Mouse (Mus musculus) kidney, postnatal 25 days (tissue): ENCODE data around the gene Cep68.
"Not testable (repeated sequence)": the region's sequence is repeated elsewhere in the genome, so short reads cannot be mapped to it uniquely, and the experiment has no call there.

Source experiments
- DNase-seq, 2 experiments: peaks; one replicate each; pipeline ENCODE4 v3.0.0; 2021; ENCODE audit warnings: mixed read lengths in 2 of 2

The Cep68 gene

GRCm38 (mm10) chr11:20241311-20241710 lies 7.9 kb downstream of the Cep68 start:
- DNase-seq: no peak

GRCm38 (mm10) chr11:20240331-20240730 lies 8.9 kb downstream of the Cep68 start:
- DNase-seq: no peak

GRCm38 (mm10) chr11:20239279-20239861 lies 9.9 kb downstream of the Cep68 start:
- DNase-seq: peak in 1 of 2 experiments; percentile 44

DNA sequence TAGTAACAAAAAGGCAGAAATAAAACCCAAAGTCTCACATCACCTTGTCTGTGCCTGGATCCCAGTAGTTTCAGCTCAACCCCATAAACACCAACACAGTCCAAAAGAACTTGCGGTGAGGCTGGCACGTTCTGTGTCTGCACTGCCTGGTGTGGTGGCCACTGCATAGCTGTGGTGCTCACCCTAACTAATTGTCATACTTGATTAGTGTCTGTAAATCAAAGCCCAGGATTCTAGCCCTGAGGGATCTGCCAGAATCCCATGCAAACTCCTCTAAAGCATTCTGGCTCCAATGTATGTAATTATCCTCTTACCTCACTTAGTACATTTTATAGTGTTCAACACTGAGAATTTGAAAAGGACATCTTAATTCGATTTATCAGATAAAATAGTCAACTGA lies 11.3 kb downstream of the Cep68 start:
- no peak for DNase-seq

DNA sequence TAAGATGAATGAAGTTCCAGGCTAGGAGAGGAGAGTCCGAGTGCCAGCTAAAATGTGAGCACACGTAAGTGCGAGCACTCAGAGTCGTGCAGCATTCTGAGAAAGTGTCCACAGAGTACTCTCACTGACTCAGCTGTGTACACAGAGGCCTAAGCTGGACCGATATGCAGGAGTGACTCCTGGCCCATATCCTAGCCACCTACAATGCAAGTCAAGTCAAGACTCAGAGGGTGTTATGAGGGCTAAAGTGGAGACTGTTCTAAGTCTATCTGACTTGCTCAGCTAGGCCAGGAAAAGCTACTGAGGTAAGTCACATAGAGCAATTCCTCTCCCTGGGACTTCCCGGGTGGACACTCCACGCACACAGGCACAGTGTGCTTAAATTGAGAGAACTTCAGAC lies 12.2 kb downstream of the Cep68 start:
- DNase-seq: no peak

GRCm38 (mm10) chr11:20234233-20234632 lies 15.0 kb downstream of the Cep68 start:
- DNase-seq: peak in 1 of 2 experiments; percentile 33

GRCm38 (mm10) chr11:20232016-20232755 lies 17.0 kb downstream of the Cep68 start:
- DNase-seq: peak in 1 of 2 experiments; percentile 20

DNA sequence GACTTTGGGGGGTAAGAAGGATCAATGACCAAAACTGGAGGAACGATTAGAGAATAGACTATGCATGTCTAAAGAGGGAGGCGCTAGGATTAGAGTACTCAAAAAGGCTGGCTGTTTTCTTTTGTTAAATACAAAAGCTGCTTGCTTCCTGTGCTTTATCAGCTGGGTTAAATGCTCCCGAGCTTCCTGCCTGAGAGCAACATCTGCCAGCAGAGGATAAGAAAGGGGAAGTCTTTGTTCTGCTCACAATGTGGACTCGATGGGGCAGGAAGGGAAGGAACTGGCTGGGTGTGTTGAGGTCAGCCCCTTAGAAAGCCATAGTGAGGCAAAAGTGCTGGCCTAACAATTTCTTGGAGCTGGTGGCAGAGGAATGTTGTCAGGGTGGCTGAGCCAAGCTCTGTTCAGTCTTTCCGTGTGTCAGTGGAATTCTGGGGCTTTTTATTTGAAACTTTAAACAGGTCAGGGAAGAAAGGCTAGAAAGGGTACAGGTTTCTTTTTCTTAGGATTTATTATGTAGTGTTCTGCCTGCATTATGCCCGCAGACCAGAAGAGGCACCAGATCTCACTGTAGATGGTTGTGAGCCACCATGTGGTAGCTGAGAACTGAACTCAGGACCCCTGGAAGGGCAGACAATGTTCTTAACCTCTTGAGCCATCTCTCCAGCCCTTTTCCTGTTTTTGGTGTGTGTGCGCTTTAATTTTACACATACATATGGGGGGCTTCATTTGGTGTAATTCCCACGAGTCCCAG lies 17.9 kb downstream of the Cep68 start:
- DNase-seq: peak; percentile 54 to 85

GRCm38 (mm10) chr11:20230286-20230685 lies 18.9 kb downstream of the Cep68 start:
- DNase-seq: no peak

DNA sequence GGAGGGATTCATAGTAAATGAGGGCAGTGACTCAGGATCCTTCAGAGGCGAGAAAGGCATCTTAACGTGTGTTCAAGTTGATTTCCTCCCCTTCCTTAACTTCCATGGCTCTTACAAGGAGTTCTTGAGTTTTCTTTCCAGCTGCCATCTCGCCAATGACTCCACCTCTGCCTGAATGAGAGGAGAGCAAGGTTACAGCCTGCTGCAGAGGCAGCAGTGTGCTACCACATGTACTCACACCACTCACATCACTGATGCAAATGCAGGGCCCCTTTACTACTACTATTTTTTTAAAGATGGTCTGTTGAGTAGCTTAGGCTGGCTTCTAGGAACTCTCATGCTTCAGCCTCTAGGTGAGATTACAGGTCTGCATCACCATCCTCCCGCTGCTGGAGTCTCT lies 19.9 kb downstream of the Cep68 start:
- DNase-seq: no peak

DNA sequence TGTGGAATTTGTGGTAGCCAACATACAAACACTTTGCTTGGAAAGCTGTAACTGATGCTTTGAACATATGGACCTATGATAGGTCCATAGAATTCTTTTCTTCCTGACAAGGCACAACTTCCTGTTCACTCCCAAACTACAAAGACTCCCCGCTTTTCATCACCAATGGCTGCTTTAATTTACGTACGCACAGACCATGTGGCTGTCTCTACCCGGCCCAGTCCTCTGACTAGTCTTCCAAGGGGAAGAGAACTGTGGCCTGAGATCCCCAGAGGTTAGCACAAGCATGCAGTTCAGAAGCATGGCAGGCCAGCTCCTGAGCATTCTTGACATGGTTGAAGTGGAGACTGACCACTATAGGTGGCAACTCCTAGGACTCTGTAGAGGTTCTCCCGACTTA lies 20.6 kb downstream of the Cep68 start:
- DNase-seq: no peak

GRCm38 (mm10) chr11:20225938-20226337 lies 23.3 kb downstream of the Cep68 start:
- peak in 1 of 2 experiments; percentile 26 for DNase-seq

- no peak for DNase-seq
Measured at GRCm38 (mm10) chr11:20224196-20224595, 25.0 kb downstream of the Cep68 start.

- DNase-seq: not testable (repeated sequence)
Measured at GRCm38 (mm10) chr11:20221671-20222070, 27.6 kb downstream of the Cep68 start.

- DNase-seq: no peak
Measured at GRCm38 (mm10) chr11:20217227-20217626, 32.0 kb downstream of the Cep68 start.

GRCm38 (mm10) chr11:20216415-20216814 lies 32.8 kb downstream of the Cep68 start:
- DNase-seq: no peak

GRCm38 (mm10) chr11:20214779-20215178 lies 34.5 kb downstream of the Cep68 start:
- DNase-seq: peak; percentile 44 to 56

DNA sequence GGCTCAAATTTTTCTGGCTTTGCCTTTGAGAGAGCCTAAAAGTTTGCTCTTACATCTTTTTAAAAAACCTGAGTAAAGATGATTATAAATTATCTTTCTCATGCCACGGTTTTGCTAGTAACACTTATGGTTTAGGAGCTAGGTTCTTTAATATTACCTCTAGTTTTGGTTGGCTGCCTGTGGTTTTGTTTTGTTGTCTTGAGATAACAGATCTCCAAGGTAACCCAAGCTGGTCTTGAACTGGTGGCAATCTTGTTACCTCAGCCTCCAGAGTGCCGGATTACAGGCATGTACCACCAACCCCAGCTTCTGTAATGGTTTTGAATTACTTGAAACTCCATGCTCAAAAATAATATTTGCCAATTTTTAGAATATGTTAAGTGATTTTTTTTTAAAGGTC lies 37.4 kb downstream of the Cep68 start:
- DNase-seq: no peak

GRCm38 (mm10) chr11:20207589-20207988 lies 41.6 kb downstream of the Cep68 start:
- no peak for DNase-seq

GRCm38 (mm10) chr11:20206626-20207223 lies 42.5 kb downstream of the Cep68 start:
- DNase-seq: no peak

GRCm38 (mm10) chr11:20205538-20205937 lies 43.7 kb downstream of the Cep68 start:
- DNase-seq: no peak

DNA sequence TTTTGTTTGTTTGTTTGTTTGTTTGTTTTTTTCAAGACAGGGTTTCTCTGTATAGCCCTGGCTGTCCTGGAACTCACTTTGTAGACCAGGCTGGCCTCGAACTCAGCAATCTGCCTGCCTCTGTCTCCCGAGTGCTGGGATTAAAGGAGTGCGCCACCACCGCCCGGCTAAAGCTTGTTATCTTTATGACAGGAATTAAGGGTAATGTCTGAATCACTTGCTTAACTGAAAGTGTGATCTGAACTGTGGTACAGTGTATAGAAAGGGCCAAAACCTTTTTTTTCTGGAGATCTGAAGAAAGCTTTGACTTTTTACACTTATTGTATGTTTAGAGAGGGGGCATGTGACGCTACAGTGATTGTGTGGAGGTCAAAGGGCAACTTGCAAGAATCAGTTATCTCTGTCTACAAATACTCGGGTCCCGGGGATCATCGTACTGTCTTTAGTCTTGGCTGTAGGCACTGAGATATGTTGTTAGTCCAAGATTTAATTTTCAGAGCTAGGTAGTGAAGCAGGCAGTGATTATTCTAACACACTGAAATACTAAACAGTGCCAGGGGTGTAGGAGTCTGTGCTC lies 44.3 kb downstream of the Cep68 start:
- no peak for DNase-seq

DNA sequence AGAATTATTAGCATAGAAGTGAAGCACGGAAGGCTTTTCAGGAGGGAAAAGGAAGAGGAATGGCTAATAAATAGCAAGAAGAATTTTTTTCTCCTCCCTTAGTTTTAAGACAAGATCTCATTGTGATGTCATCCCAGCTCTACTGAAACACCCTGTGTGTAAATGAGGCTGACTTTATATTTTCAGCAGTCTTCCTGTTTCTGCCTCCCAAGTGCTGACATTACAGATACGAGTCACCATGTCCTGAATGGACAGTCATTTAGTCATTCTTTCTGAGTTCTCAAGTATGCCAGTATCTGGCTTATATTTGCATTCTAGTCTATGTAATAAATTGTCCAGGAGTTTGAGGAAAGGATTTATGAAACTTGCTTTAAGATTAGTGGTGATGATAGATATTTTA lies 44.9 kb downstream of the Cep68 start:
- DNase-seq: no peak
